In the genomic region with DNA sequence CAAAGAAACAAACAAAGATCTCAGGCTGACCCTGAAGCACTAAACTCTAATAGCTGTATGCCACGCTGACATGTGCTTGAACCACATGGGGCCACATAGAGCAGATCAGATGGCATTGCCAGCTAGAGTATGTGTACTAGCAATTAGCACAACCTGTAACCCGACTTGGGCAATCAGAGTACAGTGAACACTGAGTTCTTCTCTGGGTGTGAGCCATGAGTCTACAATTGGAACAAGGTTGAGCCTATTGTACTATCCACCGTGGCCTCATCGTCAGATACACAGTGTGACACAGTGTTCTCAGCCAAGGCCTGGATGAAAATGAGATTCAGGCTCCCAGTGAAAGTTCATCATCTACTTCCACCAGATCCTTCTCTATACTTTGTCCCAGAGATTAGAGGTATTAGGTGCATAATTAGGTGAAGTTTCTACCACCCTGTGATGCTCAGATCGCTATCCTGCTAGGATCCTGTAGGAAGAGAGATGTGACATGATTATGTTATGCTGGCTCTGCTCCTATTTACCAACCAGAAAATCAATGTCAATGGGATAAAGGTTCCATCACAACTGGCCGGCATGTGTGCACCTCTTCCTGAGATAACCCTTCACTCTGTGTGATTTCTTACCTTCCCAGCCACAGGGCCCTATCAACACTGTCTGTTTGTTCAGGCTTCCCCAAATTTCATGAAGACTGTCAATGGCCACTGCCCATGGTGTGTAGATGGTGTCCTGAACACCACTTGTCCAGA, we compare ENCODE assay signal across 29 mouse cellular contexts. TPM values are rescaled to one million over a fixed set of nuclear protein-coding genes. Genes with fewer than 3 reads are reported as not detected.
"Had no signal": no experiment of that assay in that cellular context is flagged by ENCODE, and none has a peak within 500 bp of the region (broad histone marks: within the 10 kb centered on the region; RNA-seq: fewer than 3 reads in every experiment).

No protein-coding gene starts in this region.

- ATAC-seq: liver, embryonic 12.5 days had no signal

- H3K27ac ChIP-seq: limb, embryonic 10.5 days; limb, embryonic 13.5 days; liver, embryonic 12.5 days; liver, embryonic 15.5 days had no signal

- H3K4me1 ChIP-seq: limb, embryonic 10.5 days; limb, embryonic 13.5 days; liver, embryonic 12.5 days; liver, embryonic 15.5 days had no signal

- H3K9ac ChIP-seq: limb, embryonic 13.5 days; liver, embryonic 12.5 days; liver, embryonic 15.5 days had no signal

- H3K36me3 ChIP-seq: limb, embryonic 10.5 days; limb, embryonic 13.5 days; liver, embryonic 12.5 days; liver, embryonic 15.5 days had no signal

- H3K27me3 ChIP-seq: limb, embryonic 13.5 days; liver, embryonic 12.5 days; liver, embryonic 15.5 days had no signal

- H3K9me3 ChIP-seq: limb, embryonic 10.5 days; limb, embryonic 13.5 days; liver, embryonic 12.5 days; liver, embryonic 15.5 days had no signal

- DNase-seq: kidney, adult 9 months; kidney, postnatal 14 days; kidney, postnatal 4 days; lung, adult 2 months; lung, postnatal 14 days; lung, postnatal 4 days; midbrain, embryonic 14.5 days; thymus, adult 18-20 months; thymus, postnatal 36 days had no signal

- H3K4me2 ChIP-seq: limb, embryonic 13.5 days; liver, embryonic 12.5 days; liver, embryonic 15.5 days; midbrain, embryonic 11.5 days had no signal

- H3K4me3 ChIP-seq: limb, embryonic 10.5 days; limb, embryonic 13.5 days; liver, embryonic 12.5 days; liver, embryonic 15.5 days had no signal

RNA-seq across cellular contexts. Expression of gene Olfr541, which starts 10.6 kb away (rescaled TPM):
- total RNA-seq: layer of hippocampus, adult 18-20 months; layer of hippocampus, postnatal 14 days; left cerebral cortex, adult 8-10 months; left cerebral cortex, postnatal 14 days; megakaryocyte progenitor cell, adult 5-6 weeks; megakaryocyte-erythroid progenitor cell, adult 5-6 weeks; midbrain, postnatal 0 days had no signal
- polyA plus RNA-seq: kidney, embryonic 16.5 days; limb, embryonic 10.5 days; limb, embryonic 13.5 days; liver, embryonic 12.5 days; liver, embryonic 15.5 days; lung, adult 2 months; lung, embryonic 16.5 days; midbrain, embryonic 11.5 days; midbrain, embryonic 14.5 days; midbrain, postnatal 0 days; neural tube, embryonic 11.5 days; neural tube, embryonic 14.5 days; small intestine, adult 2 months; spleen, adult 2 months; stomach, embryonic 16.5 days; urinary bladder, adult 2 months had no signal

RNA-seq across cellular contexts. Expression of gene Olfr45, which starts 26.0 kb away (rescaled TPM):
- total RNA-seq: left cerebral cortex, adult 8-10 months; left cerebral cortex, postnatal 14 days; megakaryocyte progenitor cell, adult 5-6 weeks; midbrain, postnatal 0 days had no signal
- polyA plus RNA-seq: kidney, embryonic 16.5 days; limb, embryonic 10.5 days; liver, embryonic 12.5 days; liver, embryonic 15.5 days; lung, adult 2 months; lung, embryonic 16.5 days; midbrain, embryonic 11.5 days; midbrain, embryonic 14.5 days; midbrain, postnatal 0 days; neural tube, embryonic 11.5 days; neural tube, embryonic 14.5 days; small intestine, adult 2 months; spleen, adult 2 months; stomach, embryonic 16.5 days; urinary bladder, adult 2 months had no signal

RNA-seq across cellular contexts. Expression of gene Olfr539, which starts 48.0 kb away (rescaled TPM):
- total RNA-seq: megakaryocyte progenitor cell, adult 5-6 weeks; megakaryocyte-erythroid progenitor cell, adult 5-6 weeks; midbrain, postnatal 0 days had no signal
- polyA plus RNA-seq: kidney, embryonic 16.5 days; limb, embryonic 10.5 days; liver, embryonic 12.5 days; liver, embryonic 15.5 days; lung, adult 2 months; lung, embryonic 16.5 days; midbrain, embryonic 11.5 days; midbrain, embryonic 14.5 days; neural tube, embryonic 11.5 days; small intestine, adult 2 months; spleen, adult 2 months; stomach, embryonic 16.5 days had no signal

RNA-seq across cellular contexts. Expression of gene Cyp2e1, which starts 55.8 kb away (rescaled TPM):
- total RNA-seq: layer of hippocampus, adult 18-20 months; layer of hippocampus, postnatal 14 days; left cerebral cortex, postnatal 14 days; megakaryocyte progenitor cell, adult 5-6 weeks; megakaryocyte-erythroid progenitor cell, adult 5-6 weeks; midbrain, postnatal 0 days had no signal
- polyA plus RNA-seq: limb, embryonic 13.5 days; liver, embryonic 12.5 days; midbrain, embryonic 11.5 days; midbrain, embryonic 14.5 days; midbrain, postnatal 0 days; neural tube, embryonic 11.5 days; neural tube, embryonic 14.5 days; stomach, embryonic 16.5 days had no signal
